Mouse (Mus musculus): ENCODE data around the gene Cfap299. TPM values are rescaled to one million over a fixed set of nuclear protein-coding genes. Genes with fewer than 3 reads are reported as not detected.

The Cfap299 gene
- polyA plus RNA-seq, 1 experiment from 2014 or later: 0.27 TPM

DNA sequence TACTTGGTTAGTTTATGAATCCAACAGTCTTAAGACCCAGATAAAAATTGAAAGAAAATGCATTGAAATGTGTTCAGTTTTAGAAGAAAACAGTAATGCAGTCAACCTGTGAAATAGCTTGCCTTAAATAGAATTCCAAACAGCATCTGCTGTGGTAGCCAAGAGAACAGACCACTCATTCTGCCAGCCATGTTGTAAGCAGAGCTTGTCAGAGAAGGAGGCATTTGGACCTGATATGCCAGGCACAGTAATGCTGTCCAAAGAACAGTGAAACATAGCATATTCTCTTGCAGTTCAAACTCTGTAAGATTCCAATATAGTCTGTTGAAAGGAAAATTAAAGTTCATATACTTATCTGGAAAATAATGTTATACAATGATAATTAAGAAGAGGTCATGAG lies 321.2 kb downstream of the Cfap299 start:
- no peak for TF ChIP-seq CTCF (IDR thresholded peaks at IDR 0.05; ENCODE audit: low read depth)

DNA sequence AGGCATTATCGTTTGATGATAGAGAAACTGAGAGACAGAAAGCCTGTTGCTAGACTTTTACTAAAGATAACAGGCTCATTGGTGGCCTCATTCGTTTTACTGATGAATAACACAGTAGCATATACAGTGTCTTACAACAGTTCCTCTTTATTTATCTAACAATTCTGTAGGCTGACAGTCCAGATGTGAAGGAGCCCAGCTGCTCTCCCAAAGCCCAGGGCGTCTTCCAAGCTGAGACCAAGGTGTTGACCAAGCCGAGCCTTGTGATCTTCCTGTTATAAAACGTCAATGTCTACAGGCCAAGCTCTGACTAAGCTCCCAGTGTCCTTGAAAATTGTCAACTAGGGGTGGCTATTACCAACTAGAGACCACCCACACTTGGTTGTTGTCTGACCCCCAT lies 321.9 kb downstream of the Cfap299 start:
- Histone ChIP-seq H3K9me3 (ENCODE audit: control insufficient read depth) (no peaks in the 10 kb centered on the region), H3K4me1 (replicated peaks; ENCODE audit: control insufficient read depth, insufficient read depth, low read length) (no peaks in the 10 kb centered on the region), H3K4me2 (replicated peaks; ENCODE audit: low read depth) (no peak overlapping the region), H3K27ac (ENCODE audit: low read depth, low read length) (no peak overlapping the region), H3K9ac (ENCODE audit: low read depth, low read length) (no peak overlapping the region), H3K27me3 (replicated peaks; ENCODE audit: control insufficient read depth, insufficient read depth, low read length) (no peaks in the 10 kb centered on the region), H3K36me3 (ENCODE audit: control insufficient read depth, insufficient read depth) (no peaks in the 10 kb centered on the region), H3K4me3 (ENCODE audit: low read depth, low read length) (no peak overlapping the region)
- no peak for ATAC-seq
- no peak for TF ChIP-seq CTCF (IDR thresholded peaks at IDR 0.05; ENCODE audit: low read depth)
- WGBS: 56% methylated on average over 5 of the region's 5 CpGs

More for the DNA sequence above, 321.2 kb downstream of the Cfap299 start:
- Histone ChIP-seq H3K27me3 (replicated peaks; ENCODE audit: control insufficient read depth, insufficient read depth, low read length) (no peaks in the 10 kb centered on the region), H3K9ac (ENCODE audit: low read depth, low read length) (no peak overlapping the region), H3K4me3 (ENCODE audit: low read depth, low read length) (no peak overlapping the region), H3K4me2 (replicated peaks; ENCODE audit: low read depth) (no peak overlapping the region), H3K4me1 (replicated peaks; ENCODE audit: control insufficient read depth, insufficient read depth, low read length) (no peaks in the 10 kb centered on the region), H3K27ac (ENCODE audit: low read depth, low read length) (no peak overlapping the region), H3K36me3 (ENCODE audit: control insufficient read depth, insufficient read depth) (no peaks in the 10 kb centered on the region), H3K9me3 (ENCODE audit: control insufficient read depth) (no peaks in the 10 kb centered on the region)
- no peak for ATAC-seq

- no peak overlapping the region for H3K4me2 ChIP-seq (replicated peaks; ENCODE audit: low read depth)
- H3K27ac ChIP-seq (ENCODE audit: low read depth, low read length): no peak overlapping the region
- H3K9ac ChIP-seq (ENCODE audit: low read depth, low read length): no peak overlapping the region
- no peaks in the 10 kb centered on the region for H3K27me3 ChIP-seq (replicated peaks; ENCODE audit: control insufficient read depth, insufficient read depth, low read length)
- no peaks in the 10 kb centered on the region for H3K4me1 ChIP-seq (replicated peaks; ENCODE audit: control insufficient read depth, insufficient read depth, low read length)
- no peak for TF ChIP-seq CTCF (IDR thresholded peaks at IDR 0.05; ENCODE audit: low read depth)
- no peak overlapping the region for H3K4me3 ChIP-seq (ENCODE audit: low read depth, low read length)
- WGBS: 90% methylated on average over 5 of the region's 5 CpGs
- H3K9me3 ChIP-seq (ENCODE audit: control insufficient read depth): peaks cover 4% of the 10 kb centered on the region; the same call in 1 of the 2 replicates
- ATAC-seq: no peak
- H3K36me3 ChIP-seq (ENCODE audit: control insufficient read depth, insufficient read depth): no peaks in the 10 kb centered on the region
Observed at GRCm38 (mm10) chr5:98688254-98688653, 359.1 kb downstream of the Cfap299 start.

DNA sequence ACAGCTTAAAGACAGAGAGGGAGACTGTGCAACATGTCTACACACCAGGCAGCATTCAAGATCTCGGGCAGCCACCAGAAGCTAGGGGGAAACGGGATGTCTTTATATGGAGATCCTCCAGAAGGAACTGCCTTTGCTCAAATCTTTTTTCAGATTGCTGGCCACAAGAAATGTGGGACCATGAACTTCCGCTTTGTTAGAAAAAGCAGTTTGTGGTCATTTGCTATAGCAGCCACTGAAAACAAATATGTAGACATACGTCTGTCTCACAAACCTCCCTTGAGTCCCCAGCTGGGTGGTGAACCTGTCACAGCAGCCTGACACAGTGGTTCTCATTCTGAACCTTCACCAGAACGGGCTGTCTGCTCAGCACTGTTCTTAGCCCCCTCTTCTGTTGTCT lies 363.0 kb downstream of the Cfap299 start:
- H3K27ac ChIP-seq (ENCODE audit: low read depth, low read length): no peak overlapping the region
- no peak for ATAC-seq
- H3K4me3 ChIP-seq (ENCODE audit: low read depth, low read length): no peak overlapping the region
- peaks cover 4% of the 10 kb centered on the region; the same call in 1 of the 2 replicates for H3K9me3 ChIP-seq (ENCODE audit: control insufficient read depth)
- 59% methylated on average over 5 of the region's 5 CpGs for WGBS
- H3K9ac ChIP-seq (ENCODE audit: low read depth, low read length): no peak overlapping the region
- no peaks in the 10 kb centered on the region for H3K36me3 ChIP-seq (ENCODE audit: control insufficient read depth, insufficient read depth)
- H3K4me2 ChIP-seq (replicated peaks; ENCODE audit: low read depth): no peak overlapping the region
- H3K27me3 ChIP-seq (replicated peaks; ENCODE audit: control insufficient read depth, insufficient read depth, low read length): no peaks in the 10 kb centered on the region
- TF ChIP-seq CTCF (IDR thresholded peaks at IDR 0.05; ENCODE audit: low read depth): no peak
- H3K4me1 ChIP-seq (replicated peaks; ENCODE audit: control insufficient read depth, insufficient read depth, low read length): no peaks in the 10 kb centered on the region

DNA sequence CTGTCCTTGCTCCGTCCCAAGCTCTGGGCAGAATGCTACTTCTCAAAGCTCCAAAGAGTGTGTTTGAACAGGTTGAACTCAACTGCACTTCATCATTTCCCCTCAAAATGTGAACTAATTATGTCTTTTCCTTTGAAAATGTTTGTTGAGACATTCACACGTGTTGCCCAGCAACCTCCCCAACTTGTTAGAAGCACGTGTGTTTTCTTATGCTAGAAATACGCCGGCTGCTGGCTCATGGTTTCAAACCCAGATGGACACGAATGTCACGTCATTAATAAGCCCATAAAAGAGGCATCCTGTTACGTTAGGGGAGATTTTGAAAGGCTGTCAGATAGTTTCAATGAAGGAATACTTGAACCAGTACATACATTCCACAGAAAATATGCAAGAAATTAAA lies 367.2 kb downstream of the Cfap299 start:
- H3K27me3 ChIP-seq (replicated peaks; ENCODE audit: control insufficient read depth, insufficient read depth, low read length): no peaks in the 10 kb centered on the region
- WGBS: 58% methylated on average over 8 of the region's 8 CpGs
- no peaks in the 10 kb centered on the region for H3K4me1 ChIP-seq (replicated peaks; ENCODE audit: control insufficient read depth, insufficient read depth, low read length)
- no peak overlapping the region for H3K4me2 ChIP-seq (replicated peaks; ENCODE audit: low read depth)
- H3K9ac ChIP-seq (ENCODE audit: low read depth, low read length): no peak overlapping the region
- H3K9me3 ChIP-seq (ENCODE audit: control insufficient read depth): no peaks in the 10 kb centered on the region
- no peak overlapping the region for H3K4me3 ChIP-seq (ENCODE audit: low read depth, low read length)
- no peak overlapping the region for H3K27ac ChIP-seq (ENCODE audit: low read depth, low read length)
- H3K36me3 ChIP-seq (ENCODE audit: control insufficient read depth, insufficient read depth): no peaks in the 10 kb centered on the region
- no peak for ATAC-seq
- no peak for TF ChIP-seq CTCF (IDR thresholded peaks at IDR 0.05; ENCODE audit: low read depth)

GRCm38 (mm10) chr5:98703963-98704362 lies 374.9 kb downstream of the Cfap299 start:
- Histone ChIP-seq H3K27ac (ENCODE audit: low read depth, low read length) (no peak overlapping the region), H3K4me1 (replicated peaks; ENCODE audit: control insufficient read depth, insufficient read depth, low read length) (no peaks in the 10 kb centered on the region), H3K4me2 (replicated peaks; ENCODE audit: low read depth) (no peak overlapping the region), H3K9ac (ENCODE audit: low read depth, low read length) (no peak overlapping the region), H3K9me3 (ENCODE audit: control insufficient read depth) (no peaks in the 10 kb centered on the region), H3K36me3 (ENCODE audit: control insufficient read depth, insufficient read depth) (no peaks in the 10 kb centered on the region), H3K27me3 (replicated peaks; ENCODE audit: control insufficient read depth, insufficient read depth, low read length) (no peaks in the 10 kb centered on the region), H3K4me3 (ENCODE audit: low read depth, low read length) (no peak overlapping the region)
- no peak for ATAC-seq
- 66% methylated on average over 5 of the region's 5 CpGs for WGBS
- TF ChIP-seq CTCF (IDR thresholded peaks at IDR 0.05; ENCODE audit: low read depth): no peak

DNA sequence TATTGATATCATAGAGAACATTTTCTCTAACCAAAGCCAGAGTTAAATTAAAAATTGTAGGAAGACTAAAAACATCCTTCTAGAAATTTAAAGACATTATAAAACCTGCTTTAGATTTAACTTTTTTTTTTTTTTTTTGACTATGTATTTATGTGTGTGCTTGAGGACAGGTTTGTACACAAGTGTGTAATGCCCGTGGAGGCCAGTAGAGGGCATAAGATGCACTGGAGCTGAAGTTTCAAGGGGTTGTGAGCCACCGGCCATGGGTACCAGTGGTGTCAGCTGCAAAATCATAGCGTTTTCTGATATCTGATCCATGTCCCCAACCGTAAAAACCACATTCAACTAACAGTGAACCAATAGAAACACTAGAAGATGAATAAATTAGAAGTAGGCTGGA lies 377.5 kb downstream of the Cfap299 start:
- no peaks in the 10 kb centered on the region for H3K9me3 ChIP-seq (ENCODE audit: control insufficient read depth)
- 75% methylated on average over 4 of the region's 4 CpGs for WGBS
- peak; percentile 47 for TF ChIP-seq CTCF (IDR thresholded peaks at IDR 0.05; ENCODE audit: low read depth)
- ATAC-seq: no peak
- no peak overlapping the region for H3K4me3 ChIP-seq (ENCODE audit: low read depth, low read length)
- no peak overlapping the region for H3K4me2 ChIP-seq (replicated peaks; ENCODE audit: low read depth)
- no peak overlapping the region for H3K9ac ChIP-seq (ENCODE audit: low read depth, low read length)
- H3K36me3 ChIP-seq (ENCODE audit: control insufficient read depth, insufficient read depth): no peaks in the 10 kb centered on the region
- no peaks in the 10 kb centered on the region for H3K4me1 ChIP-seq (replicated peaks; ENCODE audit: control insufficient read depth, insufficient read depth, low read length)
- H3K27me3 ChIP-seq (replicated peaks; ENCODE audit: control insufficient read depth, insufficient read depth, low read length): no peaks in the 10 kb centered on the region
- H3K27ac ChIP-seq (ENCODE audit: low read depth, low read length): no peak overlapping the region
